Comparison of ENCODE assay signal across 20 mouse cellular contexts in the genomic region with DNA sequence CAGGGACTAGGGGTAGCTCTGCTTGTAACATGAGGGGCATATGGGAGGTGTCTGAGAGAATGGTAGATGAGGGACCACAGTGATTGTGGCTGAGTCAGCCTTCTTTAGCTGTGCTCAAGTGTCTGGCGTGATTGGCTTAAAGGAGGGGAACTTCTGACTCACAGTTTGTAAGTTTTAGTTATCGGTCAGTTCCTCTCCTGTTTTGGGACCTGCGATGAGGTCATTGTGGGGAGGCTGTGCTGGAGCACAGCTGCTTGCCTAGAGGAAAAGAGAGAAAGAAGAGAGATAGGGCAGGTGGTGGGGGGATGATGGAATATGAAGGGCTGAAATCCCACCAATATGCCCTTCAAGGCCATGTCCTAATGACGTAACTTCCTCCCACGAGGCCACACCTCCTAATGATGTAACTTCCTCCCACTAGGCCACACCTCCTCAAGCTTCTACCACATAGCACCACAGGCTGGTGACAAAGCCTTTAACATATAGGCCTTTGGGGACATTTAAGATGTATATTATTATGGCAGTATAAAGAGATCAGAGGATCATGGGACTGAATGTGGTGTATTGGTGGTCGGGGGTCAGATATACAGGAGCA. TPM values are rescaled to one million over a fixed set of nuclear protein-coding genes. Genes with fewer than 3 reads are reported as not detected.
DNase-seq lines count a peak whose midpoint lies in the region; ATAC-seq and TF ChIP-seq lines count a peak whose summit lies in the region.
"Had no signal": no experiment of that assay in that cellular context is flagged by ENCODE, and none has a peak within 500 bp of the region (broad histone marks: within the 10 kb centered on the region; RNA-seq: fewer than 3 reads in every experiment).

No protein-coding gene starts in this region.

- TF ChIP-seq RAD21 in MEL (IDR thresholded peaks at IDR 0.05; ENCODE audit: low read depth, low read length) = no peak

- TF ChIP-seq CTCF in MEL (IDR thresholded peaks at IDR 0.05 in 2 of 3, conservative IDR thresholded peaks at IDR 0.05 in 1 of 3; ENCODE audit: control insufficient read depth in 1 of 3, insufficient read depth in 1 of 3, low read depth in 2 of 3, low read length in 3 of 3, poor library complexity in 1 of 3, severe bottlenecking in 1 of 3) = no peak

- H3K4me1 ChIP-seq in MEL (ENCODE audit: control insufficient read depth in 1 of 2, insufficient read depth in 2 of 2, low read length in 2 of 2) = no peaks in the 10 kb centered on the region
- peaks cover 16% of the 10 kb centered on the region for H3K4me1 ChIP-seq in heart, embryonic 15.5 days (replicated peaks)
- H3K4me1 ChIP-seq: embryonic facial prominence, embryonic 13.5 days; liver, embryonic 12.5 days had no signal

- no peak for TF ChIP-seq POLR2A in MEL (IDR thresholded peaks at IDR 0.05; ENCODE audit: control insufficient read depth in 1 of 2, insufficient read depth in 1 of 2, low read depth in 1 of 2, low read length in 2 of 2, poor library complexity in 1 of 2)
- TF ChIP-seq POLR2A in myocyte (IDR thresholded peaks at IDR 0.05; ENCODE audit: insufficient read length, low read depth) = peak; percentile 35

- no peak for ATAC-seq in heart, embryonic 15.5 days (replicated peaks; ENCODE audit: insufficient number of reproducible peaks, insufficient read depth, low FRiP score, low read depth)
- ATAC-seq: forebrain, embryonic 15.5 days; liver, embryonic 12.5 days had no signal

- 61% methylated on average over 6 of the region's 6 CpGs for whole genome bisulfite sequencing in heart, embryonic 15.5 days

- H3K79me2 ChIP-seq in MEL (ENCODE audit: control insufficient read depth, insufficient read depth, low read length, poor library complexity) (no peaks in the 10 kb centered on the region), myocyte (ENCODE audit: control insufficient read depth, insufficient read depth) (no peaks in the 10 kb centered on the region)

- no peak overlapping the region for H3K4me2 ChIP-seq in heart, embryonic 15.5 days
- H3K4me2 ChIP-seq in myocyte (ENCODE audit: low read depth) = peak overlapping the region; percentile 65
- H3K4me2 ChIP-seq: embryonic facial prominence, embryonic 13.5 days; forebrain, embryonic 15.5 days; hindbrain, embryonic 15.5 days; liver, embryonic 12.5 days; neural tube, embryonic 13.5 days had no signal

- TF ChIP-seq EP300 in MEL (IDR thresholded peaks at IDR 0.05; ENCODE audit: low read depth in 1 of 2, low read length in 2 of 2) = no peak

- H3K9me3 ChIP-seq in MEL (replicated peaks; ENCODE audit: insufficient read depth, low read length) = no peaks in the 10 kb centered on the region
- H3K9me3 ChIP-seq in heart, embryonic 15.5 days (replicated peaks) = no peaks in the 10 kb centered on the region
- H3K9me3 ChIP-seq: embryonic facial prominence, embryonic 13.5 days; forebrain, embryonic 15.5 days; hindbrain, embryonic 15.5 days; liver, embryonic 12.5 days had no signal

- H3K27ac ChIP-seq in MEL (ENCODE audit: control insufficient read depth, low read depth, low read length) = no peak overlapping the region
- peak overlapping the region; percentile 8; the same call in 1 of the 2 replicates for H3K27ac ChIP-seq in heart, embryonic 15.5 days
- H3K27ac ChIP-seq: embryonic facial prominence, embryonic 13.5 days; forebrain, embryonic 15.5 days; hindbrain, embryonic 15.5 days; liver, embryonic 12.5 days; neural tube, embryonic 13.5 days had no signal

- intact Hi-C loops in heart, postnatal 14 days (cut with DNase I) = no loop called here
- intact Hi-C loops in left cerebral cortex, postnatal 4 days (cut with DNase I) = loop anchor here (10.0 kb wide), 1 partner anchor 149 kb away; no protein-coding TSS in a partner anchor

- H3K27me3 ChIP-seq in MEL (ENCODE audit: control insufficient read depth in 1 of 2, insufficient read depth in 2 of 2, low read length in 2 of 2) (no peaks in the 10 kb centered on the region; a peak in 1 of 4 replicates), myocyte (ENCODE audit: control insufficient read depth, insufficient read depth, insufficient read length) (no peaks in the 10 kb centered on the region)
- H3K27me3 ChIP-seq in heart, embryonic 15.5 days = no peaks in the 10 kb centered on the region
- H3K27me3 ChIP-seq: embryonic facial prominence, embryonic 13.5 days; forebrain, embryonic 15.5 days; hindbrain, embryonic 15.5 days; neural tube, embryonic 13.5 days had no signal

- no peak overlapping the region for H3K9ac ChIP-seq in MEL (ENCODE audit: control insufficient read depth, low read depth, low read length, poor library complexity, severe bottlenecking)
- H3K9ac ChIP-seq in heart, embryonic 15.5 days = no peak overlapping the region
- H3K9ac ChIP-seq: embryonic facial prominence, embryonic 13.5 days; forebrain, embryonic 15.5 days; hindbrain, embryonic 15.5 days; liver, embryonic 12.5 days; neural tube, embryonic 13.5 days had no signal

- DNase-seq in heart, adult 18-20 months = peak; percentile 18 to 37
- no peak for DNase-seq in heart, postnatal 14 days
- DNase-seq in MEL (ENCODE audit: low read depth, low spot score) = peak; percentile 23
- DNase-seq in embryo, embryonic 11 days = no peak
- no peak for DNase-seq in left cerebral cortex, postnatal 4 days
- DNase-seq in frontal cortex, postnatal 25 days (ENCODE audit: low spot score in 2 of 2) = no peak
- DNase-seq: cerebellum, adult 9-10 months; gastrocnemius, postnatal 25 days; kidney, adult 9 months; lung, postnatal 14 days; midbrain, embryonic 14.5 days; right cerebral cortex, postnatal 14 days; thymus, postnatal 14 days had no signal

- H3K36me3 ChIP-seq in MEL (ENCODE audit: control insufficient read depth in 1 of 2, insufficient read depth in 2 of 2, low read length in 2 of 2) = no peaks in the 10 kb centered on the region
- H3K36me3 ChIP-seq in heart, embryonic 15.5 days = no peaks in the 10 kb centered on the region
- H3K36me3 ChIP-seq in myocyte (ENCODE audit: control insufficient read depth, insufficient read depth) = no peaks in the 10 kb centered on the region
- H3K36me3 ChIP-seq: embryonic facial prominence, embryonic 13.5 days; forebrain, embryonic 15.5 days; hindbrain, embryonic 15.5 days; liver, embryonic 12.5 days; neural tube, embryonic 13.5 days had no signal

- H3K4me3 ChIP-seq in MEL (ENCODE audit: control insufficient read depth in 1 of 2, insufficient read depth in 1 of 2, low read depth in 2 of 2, low read length in 2 of 2) (no peak overlapping the region), myocyte (no peak overlapping the region)
- H3K4me3 ChIP-seq in heart, embryonic 15.5 days = no peak overlapping the region
- H3K4me3 ChIP-seq: embryonic facial prominence, embryonic 13.5 days; forebrain, embryonic 15.5 days; hindbrain, embryonic 15.5 days; liver, embryonic 12.5 days; neural tube, embryonic 13.5 days had no signal

- H3ac ChIP-seq in myocyte (ENCODE audit: control insufficient read depth, insufficient read length) = no peak overlapping the region

TF ChIP-seq in MEL, 35 proteins besides CTCF, POLR2A, EP300 and RAD21 (continues in another document):
- TF ChIP-seq TCF12 (IDR thresholded peaks at IDR 0.05; ENCODE audit: low read depth, low read length) (no peak), CHD1 (IDR thresholded peaks at IDR 0.05; ENCODE audit: low read depth, low read length) (no peak), POLR2AphosphoS5 (IDR thresholded peaks at IDR 0.05; ENCODE audit: borderline replicate concordance, low read depth, low read length) (no peak), ZNF384 (IDR thresholded peaks at IDR 0.05; ENCODE audit: low read depth, low read length) (no peak), HCFC1 (IDR thresholded peaks at IDR 0.05; ENCODE audit: low read depth, low read length) (no peak), USF2 (IDR thresholded peaks at IDR 0.05; ENCODE audit: borderline replicate concordance in 1 of 2, insufficient read depth in 1 of 2, low read depth in 1 of 2, low read length in 2 of 2) (no peak), TBP (IDR thresholded peaks at IDR 0.05; ENCODE audit: low read depth, low read length) (no peak), MEF2A (IDR thresholded peaks at IDR 0.05; ENCODE audit: extremely low read depth, insufficient replicate concordance, low read depth, low read length, poor library complexity, severe bottlenecking) (no peak), ZKSCAN1 (IDR thresholded peaks at IDR 0.05; ENCODE audit: low read depth, low read length) (no peak), POLR2AphosphoS2 (IDR thresholded peaks at IDR 0.05; ENCODE audit: low read length) (no peak), UBTF (IDR thresholded peaks at IDR 0.05; ENCODE audit: borderline replicate concordance, insufficient read depth, low read depth, low read length) (no peak), KAT2A (conservative IDR thresholded peaks at IDR 0.05; ENCODE audit: low read depth, low read length) (no peak)

TF ChIP-seq in myocyte, 11 proteins besides CTCF, POLR2A, EP300 and RAD21:
- TF ChIP-seq MAX (IDR thresholded peaks at IDR 0.05; ENCODE audit: low read depth) (no peak), MYOD1 (IDR thresholded peaks at IDR 0.05; ENCODE audit: control insufficient read depth in 1 of 3, insufficient read length in 2 of 3, low read depth in 2 of 3) (peak in 2 of 3 experiments; percentile 47 to 71), TCF12 (IDR thresholded peaks at IDR 0.05; ENCODE audit: insufficient read depth, poor library complexity, severe bottlenecking) (no peak), E2F4 (IDR thresholded peaks at IDR 0.05; ENCODE audit: insufficient read depth) (no peak), POLR2AphosphoS2 (IDR thresholded peaks at IDR 0.05; ENCODE audit: insufficient read length, low read depth) (no peak), MYOG (IDR thresholded peaks at IDR 0.05; ENCODE audit: control insufficient read depth in 1 of 3, insufficient read depth in 1 of 3, insufficient read length in 2 of 3, low read depth in 2 of 3) (peak in 1 of 3 experiments; percentile 16), TCF3 (IDR thresholded peaks at IDR 0.05; ENCODE audit: insufficient read length, low read depth) (no peak)
TF ChIP-seq in myocyte: peak in this region for 2.

RNA-seq across cellular contexts. Expression of gene Cnih3, which starts 42.9 kb away (rescaled TPM):
- not detected for total RNA-seq in heart, adult 18-20 months (2021)
- total RNA-seq in heart, postnatal 14 days (2021) = not detected
- not detected in 2 replicates for total RNA-seq in MEL (2012; rRNA removed)
- polyA plus RNA-seq in MEL (2012; ENCODE audit: insufficient read depth in 1 of 2, insufficient read length in 2 of 2, low read depth in 1 of 2, low replicate concordance in 2 of 2, missing spikeins in 1 of 2) = not detected
- polyA plus RNA-seq in heart, embryonic 15.5 days (2015; fragmentation: Nextera tagmentation; extraction: Ambion mirVana) = 0.11 TPM in 2 replicates
- 0.37 TPM for polyA plus RNA-seq in myocyte (2012; fragmentation: generic; extraction: Trizol)
- total RNA-seq in left cerebral cortex, postnatal 4 days (2021) = 10 to 100 TPM; 51.7 to 55.9 TPM
- total RNA-seq: gastrocnemius, postnatal 25 days had no signal

Comparison
In these comparisons a context has a peak if more than half of its experiments do, and no peak if none do; other contexts are left out.
1. DNase-seq: peak in heart, adult 18-20 months (2 of 2) and MEL (single experiment); none in heart, postnatal 14 days (0 of 2), embryo, embryonic 11 days (single experiment), left cerebral cortex, postnatal 4 days (single experiment) and frontal cortex, postnatal 25 days (0 of 2).
2. RNA of gene Cnih3, which starts 42.9 kb away (total RNA-seq): 51.7 to 55.9 TPM in left cerebral cortex, postnatal 4 days; not detected in heart, adult 18-20 months, not detected in heart, postnatal 14 days and not detected in MEL; every median in the first group is over 10 times any median in the second.